Mouse (Mus musculus): Measurements from ENCODE around the gene Efcab8. TPM values are rescaled to one million over a fixed set of nuclear protein-coding genes. Genes with fewer than 3 reads are reported as not detected.

Gene Efcab8
- polyA plus RNA-seq (2012; rRNA removed; ENCODE audit: low replicate concordance) = 0.13 and 0.22 TPM in 2 replicates

GRCm38 (mm10) chr2:153779394-153779981, at the start of gene Efcab8:
Efcab8 (plus strand) TSS chr2:153779931.

GRCm38 (mm10) chr2:153740500-153741436, 39.0 kb upstream of the Efcab8 start, which contains the start of gene Mapre1:
Mapre1 (plus strand) TSS chr2:153741274.

DNA sequence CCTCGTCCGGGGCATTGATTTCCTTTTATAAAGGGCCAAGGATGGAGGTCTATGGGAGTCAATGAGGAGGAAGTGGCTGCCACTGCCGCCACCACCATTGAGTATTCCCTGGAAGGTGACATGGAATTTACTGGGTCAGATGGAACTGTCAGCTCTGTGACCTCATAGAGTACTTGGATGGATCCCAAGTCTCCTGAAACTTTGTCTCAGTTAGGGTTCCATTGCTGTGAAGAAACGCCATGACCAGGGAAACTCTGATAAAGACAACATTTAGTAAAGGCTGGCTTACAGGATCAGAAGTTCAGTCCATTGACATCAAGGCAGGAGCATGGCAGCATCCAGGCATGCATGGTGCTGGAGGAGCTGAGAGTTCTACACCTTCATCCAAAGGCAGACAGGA, 91.3 kb downstream of the Efcab8 start, which contains the start of gene Sun5:
Gene Sun5 (minus strand): TSS at position 101 of the 400 bp plus-strand sequence.

GRCm38 (mm10) chr2:153874745-153875144, 95.0 kb downstream of the Efcab8 start, which contains the start of gene Bpifb2:
Bpifb2 (plus strand) TSS chr2:153875045.

Other genes with a start within 250 kb of the Efcab8 start
- 19.7 and 24.5 TPM in 2 replicates for gene Nol4l, start 250.0 kb upstream of the Efcab8 start, polyA plus RNA-seq (2012; rRNA removed; ENCODE audit: low replicate concordance)
- gene Commd7, start 147.2 kb upstream of the Efcab8 start, polyA plus RNA-seq (2012; rRNA removed; ENCODE audit: low replicate concordance) = 16.3 and 18.4 TPM in 2 replicates
- 0.49 and 1.1 TPM in 2 replicates for gene Dnmt3b, start 130.5 kb upstream of the Efcab8 start, polyA plus RNA-seq (2012; rRNA removed; ENCODE audit: low replicate concordance)
- gene Dnmt3c, start 83.3 kb upstream of the Efcab8 start, polyA plus RNA-seq (2012; rRNA removed; ENCODE audit: low replicate concordance) = not detected in 2 replicates
- 1.7 and 2.0 TPM in 2 replicates for gene Mapre1, start 38.7 kb upstream of the Efcab8 start, polyA plus RNA-seq (2012; rRNA removed; ENCODE audit: low replicate concordance)
- gene Sun5, start 91.2 kb downstream of the Efcab8 start, polyA plus RNA-seq (2012; rRNA removed; ENCODE audit: low replicate concordance) = not detected in 2 replicates
- 0.07 TPM in 1 of 2 replicates, not detected in the other for gene Bpifb2, start 95.1 kb downstream of the Efcab8 start, polyA plus RNA-seq (2012; rRNA removed; ENCODE audit: low replicate concordance)
- not detected in 2 replicates for gene Bpifb6, start 120.5 kb downstream of the Efcab8 start, polyA plus RNA-seq (2012; rRNA removed; ENCODE audit: low replicate concordance)
- gene Bpifb3, start 138.3 kb downstream of the Efcab8 start, polyA plus RNA-seq (2012; rRNA removed; ENCODE audit: low replicate concordance) = not detected in 2 replicates
- gene Bpifb4, start 158.3 kb downstream of the Efcab8 start, polyA plus RNA-seq (2012; rRNA removed; ENCODE audit: low replicate concordance) = 0.06 TPM in 1 of 2 replicates, not detected in the other
- not detected in 2 replicates for gene Bpifa6, start 195.0 kb downstream of the Efcab8 start, polyA plus RNA-seq (2012; rRNA removed; ENCODE audit: low replicate concordance)
- gene Bpifa2, start 228.3 kb downstream of the Efcab8 start, polyA plus RNA-seq (2012; rRNA removed; ENCODE audit: low replicate concordance) = not detected in 2 replicates

Measured in duodenum, adult 2 months (tissue).